Mouse (Mus musculus) brown adipose tissue, adult 24 weeks (tissue): ENCODE measurements at regions not wholly inside any gene's neighbourhood (a gene's known extent, or its start where the extent isn't known, plus 50 kb on each side); places are given as distances from the start of the nearest gene placed in this dataset.

Experiments
- H3K27ac ChIP-seq: fragments of 200-500 bp; replicated peaks from 2 replicates; pipeline ENCODE4 v1.5.1; 2012; ENCODE audit warnings: low read depth, mild to moderate bottlenecking, low read length
- H3K4me1 ChIP-seq: fragments of 200-500 bp; 2 replicates; pipeline ENCODE4 v1.6.1; 2012; ENCODE audit warnings: low read length, mixed read lengths; ENCODE audit not compliant: control insufficient read depth, insufficient read depth, insufficient read length
- H3K4me3 ChIP-seq: fragments of 200-500 bp; 2 replicates; pipeline ENCODE4 v1.5.1; 2012; ENCODE audit warnings: low read depth, mild to moderate bottlenecking, low read length, moderate library complexity; ENCODE audit not compliant: insufficient read depth

GRCm38 (mm10) chr3:40094701-40095100, 436.4 kb upstream of the Intu start:
- H3K4me3 ChIP-seq, result no peak overlapping the region
- no peaks in the 10 kb centered on the region for H3K4me1 ChIP-seq
- no peak overlapping the region for H3K27ac ChIP-seq

GRCm38 (mm10) chr3:40102698-40103097, 428.4 kb upstream of the Intu start:
- no peak overlapping the region for H3K4me3 ChIP-seq
- no peak overlapping the region for H3K27ac ChIP-seq
- no peaks in the 10 kb centered on the region for H3K4me1 ChIP-seq

- Histone ChIP-seq H3K27ac (no peak overlapping the region), H3K4me3 (no peak overlapping the region), H3K4me1 (no peaks in the 10 kb centered on the region)
Observed at GRCm38 (mm10) chr3:40114811-40115210, 416.3 kb upstream of the Intu start.

GRCm38 (mm10) chr3:40118551-40118950, 412.5 kb upstream of the Intu start:
- no peak overlapping the region for H3K4me3 ChIP-seq

GRCm38 (mm10) chr3:40119462-40119861, 411.6 kb upstream of the Intu start:
- H3K4me3 ChIP-seq, result no peak overlapping the region

More at GRCm38 (mm10) chr3:40118551-40118950, 412.5 kb upstream of the Intu start:
- H3K4me1 ChIP-seq, result no peaks in the 10 kb centered on the region
- no peak overlapping the region for H3K27ac ChIP-seq

GRCm38 (mm10) chr3:40120298-40120875, 410.7 kb upstream of the Intu start:
- Histone ChIP-seq H3K27ac (no peak overlapping the region), H3K4me1 (no peaks in the 10 kb centered on the region), H3K4me3 (no peak overlapping the region)

More at GRCm38 (mm10) chr3:40119462-40119861, 411.6 kb upstream of the Intu start:
- Histone ChIP-seq H3K4me1 (no peaks in the 10 kb centered on the region), H3K27ac (no peak overlapping the region)

GRCm38 (mm10) chr3:40123558-40124236, 407.4 kb upstream of the Intu start:
- Histone ChIP-seq H3K27ac (no peak overlapping the region), H3K4me1 (no peaks in the 10 kb centered on the region), H3K4me3 (no peak overlapping the region)

- Histone ChIP-seq H3K4me3 (no peak overlapping the region), H3K27ac (no peak overlapping the region), H3K4me1 (no peaks in the 10 kb centered on the region)
Observed at GRCm38 (mm10) chr3:40126903-40127302, 404.2 kb upstream of the Intu start.

GRCm38 (mm10) chr3:40130858-40131584, 400.1 kb upstream of the Intu start:
- no peak overlapping the region for H3K27ac ChIP-seq
- H3K4me1 ChIP-seq, result no peaks in the 10 kb centered on the region
- no peak overlapping the region for H3K4me3 ChIP-seq

- Histone ChIP-seq H3K4me3 (no peak overlapping the region), H3K27ac (no peak overlapping the region), H3K4me1 (no peaks in the 10 kb centered on the region)
Observed at GRCm38 (mm10) chr3:40138671-40139070, 392.4 kb upstream of the Intu start.

GRCm38 (mm10) chr3:40142229-40142628, 388.9 kb upstream of the Intu start:
- H3K27ac ChIP-seq, result no peak overlapping the region
- no peak overlapping the region for H3K4me3 ChIP-seq
- no peaks in the 10 kb centered on the region for H3K4me1 ChIP-seq

- Histone ChIP-seq H3K27ac (no peak overlapping the region), H3K4me3 (no peak overlapping the region), H3K4me1 (no peaks in the 10 kb centered on the region)
Observed at GRCm38 (mm10) chr3:40158631-40159030, 372.5 kb upstream of the Intu start.

- no peaks in the 10 kb centered on the region for H3K4me1 ChIP-seq
- H3K4me3 ChIP-seq, result no peak overlapping the region
- H3K27ac ChIP-seq, result no peak overlapping the region
Observed at GRCm38 (mm10) chr3:40159591-40160145, 371.4 kb upstream of the Intu start.

- Histone ChIP-seq H3K4me1 (no peaks in the 10 kb centered on the region), H3K4me3 (no peak overlapping the region), H3K27ac (no peak overlapping the region)
Observed at GRCm38 (mm10) chr3:40164181-40164580, 366.9 kb upstream of the Intu start.

GRCm38 (mm10) chr3:40167970-40168626, 363.0 kb upstream of the Intu start:
- Histone ChIP-seq H3K27ac (no peak overlapping the region), H3K4me3 (no peak overlapping the region), H3K4me1 (no peaks in the 10 kb centered on the region)
